15 mouse cellular contexts compared by ENCODE assay signal in the genomic region with DNA sequence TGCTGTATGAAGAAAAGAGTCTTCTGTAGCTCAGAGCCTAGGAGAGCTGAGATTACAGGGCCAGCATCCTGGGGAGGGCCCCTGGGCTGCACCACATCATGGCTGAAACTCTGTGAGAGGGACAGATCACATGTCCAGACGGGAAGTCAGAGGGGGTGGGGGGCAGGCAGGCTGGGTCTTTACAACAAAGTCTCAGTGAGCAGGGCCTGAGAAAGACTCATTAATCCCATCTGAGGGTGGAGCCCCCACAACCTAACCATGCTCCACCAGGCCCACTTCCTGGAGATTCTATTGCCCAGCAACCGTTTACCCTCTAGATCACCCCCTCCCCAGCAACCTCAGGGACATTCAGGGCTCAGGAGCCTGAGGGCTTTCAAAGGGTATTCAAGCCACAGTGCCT. TPM values are rescaled to one million over a fixed set of nuclear protein-coding genes. Genes with fewer than 3 reads are reported as not detected.
DNase-seq lines count a peak whose midpoint lies in the region; ATAC-seq lines count a peak whose summit lies in the region.
"Had no signal": no experiment of that assay in that cellular context is flagged by ENCODE, and none has a peak within 500 bp of the region (broad histone marks: within the 10 kb centered on the region; RNA-seq: fewer than 3 reads in every experiment).

No protein-coding gene starts in this region.

- WGBS in heart, embryonic 13.5 days, result 16% methylated on average over 2 of the region's 2 CpGs
- 12% methylated on average over 2 of the region's 2 CpGs for WGBS in liver, embryonic 11.5 days
- WGBS in hindbrain, embryonic 14.5 days, result 5% methylated on average over 2 of the region's 2 CpGs

- H3K9me3 ChIP-seq in heart, embryonic 13.5 days, result no peaks in the 10 kb centered on the region
- H3K9me3 ChIP-seq in liver, embryonic 11.5 days (ENCODE audit: control insufficient read depth, low read length), result no peaks in the 10 kb centered on the region
- H3K9me3 ChIP-seq in hindbrain, embryonic 14.5 days (ENCODE audit: control insufficient read depth, low read length), result no peaks in the 10 kb centered on the region

- peaks cover 23% of the 10 kb centered on the region for H3K27me3 ChIP-seq in heart, embryonic 13.5 days (replicated peaks)
- peaks cover 38% of the 10 kb centered on the region for H3K27me3 ChIP-seq in liver, embryonic 11.5 days (replicated peaks; ENCODE audit: control insufficient read depth, insufficient read depth, low read length)
- H3K27me3 ChIP-seq in hindbrain, embryonic 14.5 days (ENCODE audit: control insufficient read depth, insufficient read depth, low read length), result peaks cover 7% of the 10 kb centered on the region; the same call in 1 of the 2 replicates
- H3K27me3 ChIP-seq: Patski had no signal

- no peak for ATAC-seq in heart, embryonic 13.5 days (ENCODE audit: extremely low read depth, insufficient number of reproducible peaks, low FRiP score, low TSS enrichment)
- no peak for ATAC-seq in liver, embryonic 11.5 days (replicated peaks; ENCODE audit: low FRiP score)
- no peak for ATAC-seq in hindbrain, embryonic 14.5 days (ENCODE audit: low FRiP score)
- ATAC-seq: Patski had no signal

- H3K4me2 ChIP-seq in heart, embryonic 13.5 days, result no peak overlapping the region
- no peak overlapping the region for H3K4me2 ChIP-seq in liver, embryonic 11.5 days
- H3K4me2 ChIP-seq in hindbrain, embryonic 14.5 days (replicated peaks), result no peak overlapping the region

- H3K27ac ChIP-seq in heart, embryonic 13.5 days (replicated peaks), result peak overlapping the region; percentile 89
- H3K27ac ChIP-seq in liver, embryonic 11.5 days (ENCODE audit: low read depth, low read length), result 0 out of 2 replicates have a peak overlapping the region, but pooled peaks have one; percentile 13
- 0 out of 2 replicates have a peak overlapping the region, but pooled peaks have one; percentile 20 for H3K27ac ChIP-seq in hindbrain, embryonic 14.5 days
- H3K27ac ChIP-seq: macrophage had no signal

- no peak overlapping the region for H3K4me3 ChIP-seq in heart, embryonic 13.5 days
- no peak overlapping the region for H3K4me3 ChIP-seq in liver, embryonic 11.5 days (ENCODE audit: low read depth, low read length)
- no peak overlapping the region for H3K4me3 ChIP-seq in hindbrain, embryonic 14.5 days (replicated peaks; ENCODE audit: low read length)

- peaks cover 80% of the 10 kb centered on the region for H3K4me1 ChIP-seq in heart, embryonic 13.5 days
- H3K4me1 ChIP-seq in liver, embryonic 11.5 days (replicated peaks; ENCODE audit: control insufficient read depth, insufficient read depth, low read length), result peaks cover 2% of the 10 kb centered on the region; the same call in 1 of the 2 replicates
- H3K4me1 ChIP-seq in hindbrain, embryonic 14.5 days (replicated peaks; ENCODE audit: control insufficient read depth, insufficient read depth, low read length), result peaks cover 6% of the 10 kb centered on the region; the same call in 1 of the 2 replicates

- DNase-seq in heart, adult 18-20 months, result no peak
- no peak for DNase-seq in liver, embryonic 11.5 days (ENCODE audit: low spot score)
- no peak for DNase-seq in liver
- peak; percentile 52 for DNase-seq in embryo, embryonic 11 days
- no peak for DNase-seq in hindbrain, embryonic 14.5 days (ENCODE audit: low spot score)
- no peak for DNase-seq in Muller cell, postnatal 12 days (ENCODE audit: inconsistent ontology term)
- DNase-seq in gastrocnemius, postnatal 36 days, result no peak
- DNase-seq: adrenal gland, postnatal 36 days; cerebellum, adult 9-10 months; thymus, adult 18-20 months had no signal

- H3K9ac ChIP-seq in heart, embryonic 13.5 days, result peak overlapping the region; percentile 34; the same call in 1 of the 2 replicates
- no peak overlapping the region for H3K9ac ChIP-seq in liver, embryonic 11.5 days (ENCODE audit: low read depth, low read length)
- H3K9ac ChIP-seq in hindbrain, embryonic 14.5 days, result no peak overlapping the region

- intact Hi-C loops in gastrocnemius, postnatal 36 days (cut with DNase I), result no loop called here

- no peaks in the 10 kb centered on the region for H3K36me3 ChIP-seq in heart, embryonic 13.5 days
- H3K36me3 ChIP-seq in liver, embryonic 11.5 days (ENCODE audit: control insufficient read depth, insufficient read depth, low read length), result no peaks in the 10 kb centered on the region
- no peaks in the 10 kb centered on the region for H3K36me3 ChIP-seq in hindbrain, embryonic 14.5 days (replicated peaks; ENCODE audit: control insufficient read depth, insufficient read depth)

RNA-seq across cellular contexts. Expression of a gene that starts 2.5 kb away (rescaled TPM):
- polyA plus RNA-seq in heart, embryonic 13.5 days (2015; fragmentation: Nextera tagmentation; extraction: Ambion mirVana), result 173 and 181 TPM in 2 replicates
- 10 to 100 TPM; 42.0 to 43.1 TPM for total RNA-seq in heart, adult 18-20 months (2021)
- 33.3 and 36.3 TPM in 2 replicates for polyA plus RNA-seq in liver, embryonic 11.5 days (2014; fragmentation: Nextera tagmentation; extraction: Ambion mirVana)
- 26.2 and 27.2 TPM in 2 replicates for polyA plus RNA-seq in hindbrain, embryonic 14.5 days (2014; fragmentation: Nextera tagmentation; extraction: Ambion mirVana)
- total RNA-seq in gastrocnemius, postnatal 36 days (2021), result 10 to 100 TPM; 42.5 to 50.6 TPM
- total RNA-seq: hematopoietic stem cell, adult 5-6 weeks; neutrophil, adult 5-6 weeks had no signal

RNA-seq across cellular contexts. Expression of a gene that starts 53.3 kb away (rescaled TPM):
- polyA plus RNA-seq in heart, embryonic 13.5 days (2015; fragmentation: Nextera tagmentation; extraction: Ambion mirVana), result 8.2 and 9.6 TPM in 2 replicates
- 10 to 100 TPM; 20.9 to 21.3 TPM for total RNA-seq in heart, adult 18-20 months (2021)
- 7.1 and 7.2 TPM in 2 replicates for polyA plus RNA-seq in liver, embryonic 11.5 days (2014; fragmentation: Nextera tagmentation; extraction: Ambion mirVana)
- polyA plus RNA-seq in hindbrain, embryonic 14.5 days (2014; fragmentation: Nextera tagmentation; extraction: Ambion mirVana), result 42.7 and 50.1 TPM in 2 replicates
- total RNA-seq in gastrocnemius, postnatal 36 days (2021), result 1 to 10 TPM; 3.7 to 4.0 TPM

Comparison
In these comparisons a context has a peak if more than half of its experiments do, and no peak if none do; other contexts are left out.
1. H3K27ac ChIP-seq: peak in every context shown above with its lines; median percentile 89 in heart, embryonic 13.5 days; 20 in hindbrain, embryonic 14.5 days; 13 in liver, embryonic 11.5 days.